Mouse (Mus musculus) heart, embryonic 12.5 days (tissue): ENCODE measurements at regions not wholly inside any gene's neighbourhood (a gene's known extent, or its start where the extent isn't known, plus 50 kb on each side); places are given as distances from the start of the nearest gene placed in this dataset.

Source experiments
- ATAC-seq: fragments of 200-750 bp; cut with Nextera tagmentation; 2 replicates; pipeline ENCODE4 v1.8.0; 2017; ENCODE audit warnings: moderate TSS enrichment, moderate library complexity; ENCODE audit not compliant: insufficient number of reproducible peaks, low FRiP score
- H3K27ac ChIP-seq: fragments of 300-500 bp; sonication (generic); 2 replicates; pipeline ENCODE4 v1.5.1; 2016; ENCODE audit warnings: mild to moderate bottlenecking, moderate library complexity; ENCODE audit not compliant: poor library complexity, severe bottlenecking
- H3K27me3 ChIP-seq: fragments of 300-500 bp; sonication (generic); replicated peaks from 2 replicates; pipeline ENCODE4 v1.6.1; 2016; ENCODE audit warnings: mild to moderate bottlenecking, moderate library complexity
- H3K36me3 ChIP-seq: fragments of 300-500 bp; sonication (generic); 2 replicates; pipeline ENCODE4 v1.6.1; 2016; ENCODE audit warnings: mild to moderate bottlenecking, moderate library complexity
- H3K4me1 ChIP-seq: fragments of 300-500 bp; sonication (generic); replicated peaks from 2 replicates; pipeline ENCODE4 v1.6.1; 2016; ENCODE audit warnings: mild to moderate bottlenecking
- H3K4me2 ChIP-seq: fragments of 300-500 bp; sonication (generic); 2 replicates; pipeline ENCODE4 v1.6.1; 2016; ENCODE audit warnings: mild to moderate bottlenecking, moderate library complexity
- H3K4me3 ChIP-seq: fragments of 300-500 bp; sonication (generic); 2 replicates; pipeline ENCODE4 v1.5.1; 2016; ENCODE audit warnings: mild to moderate bottlenecking
- H3K9ac ChIP-seq: fragments of 300-500 bp; sonication (generic); 2 replicates; pipeline ENCODE4 v1.6.1; 2016; ENCODE audit warnings: mild to moderate bottlenecking, moderate library complexity
- H3K9me3 ChIP-seq: fragments of 300-500 bp; sonication (generic); replicated peaks from 2 replicates; pipeline ENCODE4 v1.6.1; 2016; ENCODE audit warnings: mild to moderate bottlenecking, moderate library complexity
- WGBS: fragments of 180-500 bp; shearing (Covaris S2); methylation state at CpG from one replicate; pipeline ENCODE4 v1.1.7; 2016; 5-methylcytosine and 5-hydroxymethylcytosine counted together

- Histone ChIP-seq H3K9ac (0 out of 2 replicates have a peak overlapping the region, but pooled peaks have one; percentile 32), H3K4me1 (peaks cover 36% of the 10 kb centered on the region), H3K27ac (peak overlapping the region; percentile 51), H3K36me3 (no peaks in the 10 kb centered on the region), H3K4me3 (no peak overlapping the region), H3K9me3 (no peaks in the 10 kb centered on the region), H3K27me3 (no peaks in the 10 kb centered on the region), H3K4me2 (peak overlapping the region; percentile 34; the same call in 1 of the 2 replicates)
- 0 out of 2 replicates have a peak, but pooled peaks have one; percentile 22 for ATAC-seq
- 43% methylated on average over 11 of the region's 11 CpGs for WGBS
Observed at GRCm38 (mm10) chr6:50984157-50984905, 330.1 kb upstream of the Npvf start.

- no peak overlapping the region for H3K4me3 ChIP-seq
- H3K27ac ChIP-seq: no peak overlapping the region
- no peaks in the 10 kb centered on the region for H3K36me3 ChIP-seq
- H3K4me1 ChIP-seq: peaks cover 40% of the 10 kb centered on the region
- H3K9ac ChIP-seq: no peak overlapping the region
- H3K27me3 ChIP-seq: 0 out of 2 replicates have a peak, but pooled peaks cover 2% of the 10 kb centered on the region
- H3K4me2 ChIP-seq: no peak overlapping the region
- no peak for ATAC-seq
- 75% methylated on average over 9 of the region's 9 CpGs for WGBS
- H3K9me3 ChIP-seq: no peaks in the 10 kb centered on the region
Observed at GRCm38 (mm10) chr6:50986270-50986924, 332.2 kb upstream of the Npvf start.

GRCm38 (mm10) chr6:50988561-50988960 is 334.3 kb upstream of the Npvf start:
- Histone ChIP-seq H3K4me3 (no peak overlapping the region), H3K27me3 (0 out of 2 replicates have a peak, but pooled peaks cover 2% of the 10 kb centered on the region), H3K9ac (no peak overlapping the region), H3K4me1 (peaks cover 26% of the 10 kb centered on the region), H3K27ac (no peak overlapping the region), H3K4me2 (no peak overlapping the region), H3K9me3 (no peaks in the 10 kb centered on the region), H3K36me3 (no peaks in the 10 kb centered on the region)
- WGBS: 79% methylated on average over 3 of the region's 3 CpGs
- ATAC-seq: no peak

DNA sequence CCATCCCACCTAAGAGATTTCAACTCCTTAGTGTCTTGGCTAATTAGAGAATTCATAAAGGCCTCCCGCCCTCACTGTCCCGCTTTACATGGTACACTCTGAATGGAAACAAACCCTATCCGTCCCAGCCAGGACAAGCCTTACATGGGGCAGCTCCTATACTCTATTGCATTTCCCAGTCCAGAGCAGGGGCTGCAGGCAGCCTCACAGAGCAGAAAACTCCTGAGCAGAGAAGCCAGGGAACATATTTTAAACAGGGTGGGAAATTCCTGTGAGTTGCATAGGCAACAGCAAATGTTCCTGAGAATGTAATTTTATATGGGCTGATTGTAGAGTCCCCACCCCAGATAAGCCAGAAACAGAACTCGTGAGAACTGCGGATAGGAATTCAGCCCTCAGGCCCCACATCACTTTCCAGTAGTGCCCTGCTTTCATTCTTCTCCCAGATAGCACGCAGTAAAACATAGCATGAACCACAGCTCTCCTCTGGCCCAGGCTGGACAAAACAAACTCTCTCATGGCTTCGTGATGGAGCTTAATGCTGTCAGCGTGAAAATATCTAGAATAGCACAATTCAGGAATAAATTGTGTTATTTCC is 337.4 kb upstream of the Npvf start:
- H3K4me1 ChIP-seq: peaks cover 13% of the 10 kb centered on the region
- H3K4me3 ChIP-seq: no peak overlapping the region
- peak; percentile 64; the same call in 1 of the 2 replicates for ATAC-seq
- 0 out of 2 replicates have a peak, but pooled peaks cover 2% of the 10 kb centered on the region for H3K27me3 ChIP-seq
- 47% methylated on average over 8 of the region's 8 CpGs for WGBS
- H3K9ac ChIP-seq: no peak overlapping the region
- H3K4me2 ChIP-seq: no peak overlapping the region
- H3K27ac ChIP-seq: peak overlapping the region; percentile 75
- no peaks in the 10 kb centered on the region for H3K36me3 ChIP-seq
- no peaks in the 10 kb centered on the region for H3K9me3 ChIP-seq

- Histone ChIP-seq H3K36me3 (no peaks in the 10 kb centered on the region), H3K4me1 (peaks cover 16% of the 10 kb centered on the region), H3K4me3 (no peak overlapping the region), H3K9me3 (no peaks in the 10 kb centered on the region), H3K27ac (no peak overlapping the region), H3K4me2 (no peak overlapping the region), H3K27me3 (0 out of 2 replicates have a peak, but pooled peaks cover 2% of the 10 kb centered on the region), H3K9ac (no peak overlapping the region)
- ATAC-seq: no peak
- 74% methylated on average over 6 of the region's 6 CpGs for WGBS
Observed at GRCm38 (mm10) chr6:50993952-50994351, 339.7 kb upstream of the Npvf start.

DNA sequence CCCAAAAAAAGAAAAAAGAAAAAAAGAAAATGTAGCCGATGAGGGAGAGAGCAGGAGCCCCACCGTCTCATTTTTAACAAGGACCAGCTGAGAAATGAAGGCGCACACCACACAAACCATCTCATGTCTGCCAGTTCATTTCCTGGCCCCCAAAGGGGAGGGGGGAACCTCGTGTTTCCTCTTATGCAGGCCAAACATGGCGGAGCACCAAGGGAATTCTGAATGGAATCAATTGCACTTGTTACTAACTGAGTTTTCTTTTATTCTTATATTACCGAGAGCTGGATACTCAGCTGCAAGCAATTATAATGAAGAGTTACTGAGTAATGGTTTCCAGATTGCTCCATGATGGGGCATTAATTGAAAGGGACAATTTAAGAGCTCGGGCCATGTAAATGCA is 348.5 kb upstream of the Npvf start:
- Histone ChIP-seq H3K4me1 (peaks cover 4% of the 10 kb centered on the region; the same call in 1 of the 2 replicates), H3K9ac (no peak overlapping the region), H3K27ac (no peak overlapping the region), H3K36me3 (no peaks in the 10 kb centered on the region), H3K4me3 (no peak overlapping the region), H3K27me3 (no peaks in the 10 kb centered on the region), H3K4me2 (no peak overlapping the region), H3K9me3 (no peaks in the 10 kb centered on the region)
- 71% methylated on average over 7 of the region's 7 CpGs for WGBS
- ATAC-seq: no peak

DNA sequence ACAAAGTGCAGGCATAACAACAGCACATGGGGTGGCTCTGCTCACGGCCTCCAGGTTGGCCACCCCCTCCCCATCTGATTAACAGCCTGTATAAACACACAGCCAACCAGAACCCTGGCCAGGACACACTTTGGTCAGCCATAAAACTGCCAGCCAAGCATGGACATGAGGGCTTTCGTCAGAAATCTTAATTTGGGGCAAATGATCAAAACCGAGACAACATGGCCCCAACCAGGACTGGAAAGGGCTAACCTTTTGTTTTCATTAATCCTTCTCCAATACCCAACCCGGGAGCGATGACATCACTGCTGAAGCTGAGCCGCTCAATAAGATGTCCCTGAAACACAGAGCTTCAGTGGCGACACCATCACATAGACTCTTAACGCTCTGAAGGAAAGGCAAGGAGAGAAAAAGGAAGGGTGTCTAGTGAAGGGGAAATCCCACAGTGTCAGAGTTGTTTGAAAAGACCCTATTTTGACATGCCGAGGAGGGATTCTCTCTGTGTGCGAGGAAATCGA is 351.9 kb upstream of the Npvf start:
- Histone ChIP-seq H3K27ac (no peak overlapping the region), H3K9me3 (no peaks in the 10 kb centered on the region), H3K4me1 (no peaks in the 10 kb centered on the region), H3K36me3 (no peaks in the 10 kb centered on the region), H3K27me3 (0 out of 2 replicates have a peak, but pooled peaks cover 3% of the 10 kb centered on the region), H3K9ac (no peak overlapping the region), H3K4me2 (no peak overlapping the region), H3K4me3 (no peak overlapping the region)
- WGBS: 62% methylated on average over 11 of the region's 11 CpGs
- ATAC-seq: no peak

GRCm38 (mm10) chr6:51009526-51010340 is 355.5 kb upstream of the Npvf start:
- 0 out of 2 replicates have a peak, but pooled peaks cover 3% of the 10 kb centered on the region for H3K27me3 ChIP-seq
- H3K9ac ChIP-seq: no peak overlapping the region
- peaks cover 8% of the 10 kb centered on the region for H3K4me1 ChIP-seq
- no peak overlapping the region for H3K4me3 ChIP-seq
- no peaks in the 10 kb centered on the region for H3K9me3 ChIP-seq
- 73% methylated on average over 14 of the region's 14 CpGs for WGBS
- no peak overlapping the region for H3K4me2 ChIP-seq
- H3K27ac ChIP-seq: no peak overlapping the region
- ATAC-seq: no peak
- H3K36me3 ChIP-seq: no peaks in the 10 kb centered on the region

DNA sequence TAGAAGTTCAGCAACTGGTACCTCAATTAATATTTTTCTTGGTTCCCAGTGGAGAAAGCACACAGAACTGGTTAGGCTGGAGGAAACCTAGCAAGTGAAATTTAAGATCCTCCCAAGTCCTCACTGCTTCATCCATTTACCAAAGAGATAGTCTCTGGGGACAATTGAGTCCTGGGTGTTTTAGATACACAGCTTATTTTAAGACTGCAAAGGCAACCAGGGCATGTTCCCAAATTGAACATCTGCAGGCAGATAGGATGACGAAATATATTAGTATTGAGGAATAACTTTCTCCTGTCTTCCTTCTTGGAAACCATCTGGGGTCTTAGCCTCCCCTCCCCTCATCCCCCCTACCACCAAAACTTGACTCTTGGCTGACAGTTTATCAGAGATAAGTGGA is 356.3 kb upstream of the Npvf start:
- no peak for ATAC-seq
- H3K4me1 ChIP-seq: peaks cover 8% of the 10 kb centered on the region
- no peak overlapping the region for H3K4me2 ChIP-seq
- H3K27ac ChIP-seq: no peak overlapping the region
- no peak overlapping the region for H3K9ac ChIP-seq
- H3K4me3 ChIP-seq: no peak overlapping the region
- WGBS: 92% methylated on average over 1 of the region's 1 CpGs
- H3K9me3 ChIP-seq: no peaks in the 10 kb centered on the region
- H3K36me3 ChIP-seq: no peaks in the 10 kb centered on the region
- H3K27me3 ChIP-seq: 0 out of 2 replicates have a peak, but pooled peaks cover 3% of the 10 kb centered on the region

- H3K36me3 ChIP-seq: no peaks in the 10 kb centered on the region
- 62% methylated on average over 15 of the region's 15 CpGs for WGBS
- no peak overlapping the region for H3K4me2 ChIP-seq
- ATAC-seq: no peak
- no peaks in the 10 kb centered on the region for H3K9me3 ChIP-seq
- 0 out of 2 replicates have a peak, but pooled peaks cover 3% of the 10 kb centered on the region for H3K27me3 ChIP-seq
- no peak overlapping the region for H3K9ac ChIP-seq
- peaks cover 8% of the 10 kb centered on the region for H3K4me1 ChIP-seq
- H3K27ac ChIP-seq: no peak overlapping the region
- no peak overlapping the region for H3K4me3 ChIP-seq
Observed at GRCm38 (mm10) chr6:51012086-51012830, 358.0 kb upstream of the Npvf start.
